Mouse (Mus musculus) heart, adult 2 months (tissue): ENCODE results near the gene Rpl22.

ENCODE experiments used
- CTCF ChIP-seq: fragments of 200-600 bp; IDR thresholded peaks from 2 replicates; pipeline ENCODE4 v1.8.1; 2022; ENCODE audit warnings: antibody characterized with exemption, mild to moderate bottlenecking, moderate library complexity
- EP300 ChIP-seq: fragments of 200-500 bp; IDR thresholded peaks from 2 replicates; pipeline ENCODE4 v1.6.1; 2011; ENCODE audit warnings: low read depth, low read length, control low read depth; ENCODE audit not compliant: insufficient read depth

GRCm38 (mm10) chr4:152338419-152339292, 13.1 kb downstream of the Rpl22 start, which contains the start of gene Chd5:
- no peak for TF ChIP-seq CTCF
- no peak for TF ChIP-seq EP300
